Mouse (Mus musculus): ENCODE results near the gene Wdr44. TPM values are rescaled to one million over a fixed set of nuclear protein-coding genes. Genes with fewer than 3 reads are reported as not detected.
A peak's percentile ranks its signal among the peaks of the same experiment; 100 is the strongest.

The Wdr44 gene
- polyA plus RNA-seq, 1 experiment, result 0.74 TPM

GRCm38 (mm10) chrX:23692336-23692721 is 522 bp upstream of the Wdr44 start:
- no peaks in the 10 kb centered on the region for H3K27me3 ChIP-seq (ENCODE audit: control insufficient read depth, insufficient read depth, low read length)
- no peaks in the 10 kb centered on the region for H3K4me1 ChIP-seq (ENCODE audit: control insufficient read depth, insufficient read depth, low read length)
- TF ChIP-seq POLR2A (IDR thresholded peaks at IDR 0.05; ENCODE audit: control insufficient read depth, low read depth, low read length), result no peak
- no peak for TF ChIP-seq CTCF (IDR thresholded peaks at IDR 0.05; ENCODE audit: control insufficient read depth, insufficient read depth, insufficient replicate concordance, low read depth, low read length)
- no peak overlapping the region for H3K27ac ChIP-seq (ENCODE audit: control insufficient read depth, insufficient read depth, low read depth, low read length)
- H3K36me3 ChIP-seq (ENCODE audit: control insufficient read depth, insufficient read depth, low read length), result no peaks in the 10 kb centered on the region
- peak overlapping the region; percentile 89 for H3K4me3 ChIP-seq (ENCODE audit: control insufficient read depth, low read depth, low read length)

GRCm38 (mm10) chrX:23693443-23694400 is 871 bp downstream of the Wdr44 start:
- H3K4me1 ChIP-seq (ENCODE audit: control insufficient read depth, insufficient read depth, low read length), result no peaks in the 10 kb centered on the region
- H3K4me3 ChIP-seq (ENCODE audit: control insufficient read depth, low read depth, low read length), result peak overlapping the region; percentile 89
- no peaks in the 10 kb centered on the region for H3K27me3 ChIP-seq (ENCODE audit: control insufficient read depth, insufficient read depth, low read length)
- TF ChIP-seq CTCF (IDR thresholded peaks at IDR 0.05; ENCODE audit: control insufficient read depth, insufficient read depth, insufficient replicate concordance, low read depth, low read length) (no peak), POLR2A (IDR thresholded peaks at IDR 0.05; ENCODE audit: control insufficient read depth, low read depth, low read length) (no peak)
- H3K36me3 ChIP-seq (ENCODE audit: control insufficient read depth, insufficient read depth, low read length), result no peaks in the 10 kb centered on the region
- H3K27ac ChIP-seq (ENCODE audit: control insufficient read depth, insufficient read depth, low read depth, low read length), result peak overlapping the region; percentile 93

GRCm38 (mm10) chrX:23694588-23694987 is 1.7 kb downstream of the Wdr44 start:
- Histone ChIP-seq H3K4me3 (ENCODE audit: control insufficient read depth, low read depth, low read length) (no peak overlapping the region), H3K4me1 (ENCODE audit: control insufficient read depth, insufficient read depth, low read length) (no peaks in the 10 kb centered on the region), H3K36me3 (ENCODE audit: control insufficient read depth, insufficient read depth, low read length) (no peaks in the 10 kb centered on the region), H3K27me3 (ENCODE audit: control insufficient read depth, insufficient read depth, low read length) (no peaks in the 10 kb centered on the region), H3K27ac (ENCODE audit: control insufficient read depth, insufficient read depth, low read depth, low read length) (no peak overlapping the region)
- TF ChIP-seq POLR2A (IDR thresholded peaks at IDR 0.05; ENCODE audit: control insufficient read depth, low read depth, low read length) (no peak), CTCF (IDR thresholded peaks at IDR 0.05; ENCODE audit: control insufficient read depth, insufficient read depth, insufficient replicate concordance, low read depth, low read length) (no peak)

- Histone ChIP-seq H3K4me1 (ENCODE audit: control insufficient read depth, insufficient read depth, low read length) (no peaks in the 10 kb centered on the region), H3K27me3 (ENCODE audit: control insufficient read depth, insufficient read depth, low read length) (no peaks in the 10 kb centered on the region), H3K36me3 (ENCODE audit: control insufficient read depth, insufficient read depth, low read length) (no peaks in the 10 kb centered on the region), H3K27ac (ENCODE audit: control insufficient read depth, insufficient read depth, low read depth, low read length) (no peak overlapping the region), H3K4me3 (ENCODE audit: control insufficient read depth, low read depth, low read length) (no peak overlapping the region)
- TF ChIP-seq CTCF (IDR thresholded peaks at IDR 0.05; ENCODE audit: control insufficient read depth, insufficient read depth, insufficient replicate concordance, low read depth, low read length), result no peak
Observed at GRCm38 (mm10) chrX:23695109-23695508, 2.3 kb downstream of the Wdr44 start.

- Histone ChIP-seq H3K4me3 (ENCODE audit: control insufficient read depth, low read depth, low read length) (no peak overlapping the region), H3K4me1 (ENCODE audit: control insufficient read depth, insufficient read depth, low read length) (no peaks in the 10 kb centered on the region), H3K36me3 (ENCODE audit: control insufficient read depth, insufficient read depth, low read length) (no peaks in the 10 kb centered on the region), H3K27me3 (ENCODE audit: control insufficient read depth, insufficient read depth, low read length) (no peaks in the 10 kb centered on the region), H3K27ac (ENCODE audit: control insufficient read depth, insufficient read depth, low read depth, low read length) (no peak overlapping the region)
- TF ChIP-seq POLR2A (IDR thresholded peaks at IDR 0.05; ENCODE audit: control insufficient read depth, low read depth, low read length), result no peak
- TF ChIP-seq CTCF (IDR thresholded peaks at IDR 0.05; ENCODE audit: control insufficient read depth, insufficient read depth, insufficient replicate concordance, low read depth, low read length), result no peak
Observed at GRCm38 (mm10) chrX:23697346-23697745, 4.5 kb downstream of the Wdr44 start.

GRCm38 (mm10) chrX:23699023-23699422 is 6.2 kb downstream of the Wdr44 start:
- Histone ChIP-seq H3K4me1 (ENCODE audit: control insufficient read depth, insufficient read depth, low read length) (no peaks in the 10 kb centered on the region), H3K36me3 (ENCODE audit: control insufficient read depth, insufficient read depth, low read length) (no peaks in the 10 kb centered on the region), H3K27me3 (ENCODE audit: control insufficient read depth, insufficient read depth, low read length) (no peaks in the 10 kb centered on the region), H3K27ac (ENCODE audit: control insufficient read depth, insufficient read depth, low read depth, low read length) (no peak overlapping the region), H3K4me3 (ENCODE audit: control insufficient read depth, low read depth, low read length) (no peak overlapping the region)
- TF ChIP-seq POLR2A (IDR thresholded peaks at IDR 0.05; ENCODE audit: control insufficient read depth, low read depth, low read length) (no peak), CTCF (IDR thresholded peaks at IDR 0.05; ENCODE audit: control insufficient read depth, insufficient read depth, insufficient replicate concordance, low read depth, low read length) (no peak)

- TF ChIP-seq POLR2A (IDR thresholded peaks at IDR 0.05; ENCODE audit: control insufficient read depth, low read depth, low read length) (no peak), CTCF (IDR thresholded peaks at IDR 0.05; ENCODE audit: control insufficient read depth, insufficient read depth, insufficient replicate concordance, low read depth, low read length) (no peak)
- no peak overlapping the region for H3K4me3 ChIP-seq (ENCODE audit: control insufficient read depth, low read depth, low read length)
- H3K27me3 ChIP-seq (ENCODE audit: control insufficient read depth, insufficient read depth, low read length), result no peaks in the 10 kb centered on the region
- H3K27ac ChIP-seq (ENCODE audit: control insufficient read depth, insufficient read depth, low read depth, low read length), result no peak overlapping the region
- no peaks in the 10 kb centered on the region for H3K36me3 ChIP-seq (ENCODE audit: control insufficient read depth, insufficient read depth, low read length)
- H3K4me1 ChIP-seq (ENCODE audit: control insufficient read depth, insufficient read depth, low read length), result no peaks in the 10 kb centered on the region
Observed at GRCm38 (mm10) chrX:23717247-23717646, 24.4 kb downstream of the Wdr44 start.

Data from testis, adult 2 months (tissue).